8 mouse cellular contexts compared by ENCODE assay signal in genomic region chr14:103720637-103721355, GRCm38 (mm10).
A peak's percentile ranks its signal among the peaks of the same experiment; 100 is the strongest.
DNase-seq lines count a peak whose midpoint lies in the region; ATAC-seq lines count a peak whose summit lies in the region.

No protein-coding gene starts in this region.

- no peak overlapping the region for H3K4me3 ChIP-seq in midbrain, embryonic 10.5 days

- no peak for DNase-seq in cerebellum, adult 9-11 months
- DNase-seq in R1 (ENCODE audit: low read depth, low spot score) = peak; percentile 76
- peak; percentile 39 for DNase-seq in embryo, embryonic 11.5 days (ENCODE audit: low read depth, low spot score)
- peak; percentile 55 to 70 for DNase-seq in heart, postnatal 14 days
- DNase-seq in layer of hippocampus, postnatal 25 days (ENCODE audit: extremely low spot score in 1 of 2, low spot score in 1 of 2) = peak; percentile 38 to 85
- peak; percentile 81 for DNase-seq in midbrain, embryonic 10.5 days (ENCODE audit: low spot score)
- DNase-seq in splenic B cell, adult 2 months (ENCODE audit: low read depth, low spot score) = peak; percentile 78

- peaks cover 26% of the 10 kb centered on the region for H3K4me1 ChIP-seq in midbrain, embryonic 10.5 days

- H3K9me3 ChIP-seq in midbrain, embryonic 10.5 days (replicated peaks) = no peaks in the 10 kb centered on the region

- no peaks in the 10 kb centered on the region for H3K36me3 ChIP-seq in midbrain, embryonic 10.5 days
- H3K36me3 ChIP-seq in splenic B cell, adult 2 months (ENCODE audit: control insufficient read depth, insufficient read depth, low read length, poor library complexity, severe bottlenecking) = no peaks in the 10 kb centered on the region

- H3K27me3 ChIP-seq in midbrain, embryonic 10.5 days (ENCODE audit: low read depth, poor library complexity, severe bottlenecking) = no peaks in the 10 kb centered on the region; the same call in 1 of the 2 replicates
- H3K27me3 ChIP-seq in splenic B cell, adult 2 months (ENCODE audit: control insufficient read depth, insufficient read depth, low read length, poor library complexity, severe bottlenecking) = no peaks in the 10 kb centered on the region

- H3K27ac ChIP-seq in midbrain, embryonic 10.5 days (replicated peaks) = peak overlapping the region; percentile 63

- 0 out of 2 replicates have a peak, but pooled peaks have one; percentile 49 for ATAC-seq in cerebellum, adult (ENCODE audit: insufficient number of reproducible peaks, low FRiP score, low TSS enrichment)

- intact Hi-C loops in heart, postnatal 14 days (cut with DNase I) = loop anchor here (10.0 kb wide), 2 partner anchors 94 to 124 kb away; partner anchors contain the start of gene Ednrb

- WGBS in midbrain, embryonic 10.5 days = 54% methylated on average over 13 of the region's 13 CpGs
